Mouse (Mus musculus) heart, embryonic 11.5 days (tissue): ENCODE data around the gene Krba1. TPM values are rescaled to one million over a fixed set of nuclear protein-coding genes. Genes with fewer than 3 reads are reported as not detected.

Experiments
- ATAC-seq: fragments of 200-750 bp; cut with Nextera tagmentation; replicated peaks from 2 replicates; pipeline ENCODE4 v1.8.0; 2017; ENCODE audit warnings: moderate library complexity; ENCODE audit not compliant: insufficient number of reproducible peaks, low FRiP score, low TSS enrichment
- H3K27ac ChIP-seq: fragments of 300-500 bp; sonication (generic); 2 replicates; pipeline ENCODE4 v1.5.1; 2014; ENCODE audit warnings: mild to moderate bottlenecking, low read depth, low read length
- H3K27me3 ChIP-seq: fragments of 300-500 bp; sonication (generic); 2 replicates; pipeline ENCODE4 v1.6.1; 2014; ENCODE audit warnings: mild to moderate bottlenecking, low read length, mixed read lengths; ENCODE audit not compliant: control insufficient read depth, insufficient read depth
- H3K36me3 ChIP-seq: fragments of 300-500 bp; sonication (generic); 2 replicates; pipeline ENCODE4 v1.6.1; 2014; ENCODE audit warnings: mild to moderate bottlenecking, low read length, moderate library complexity, mixed read lengths; ENCODE audit not compliant: control insufficient read depth, insufficient read depth
- H3K4me1 ChIP-seq: fragments of 300-500 bp; sonication (generic); 2 replicates; pipeline ENCODE4 v1.6.1; 2014; ENCODE audit warnings: low read length; ENCODE audit not compliant: control insufficient read depth, insufficient read depth
- H3K4me2 ChIP-seq: fragments of 300-500 bp; sonication (generic); 2 replicates; pipeline ENCODE4 v1.6.1; 2014; ENCODE audit warnings: mild to moderate bottlenecking, moderate library complexity
- H3K4me3 ChIP-seq: fragments of 300-500 bp; sonication (generic); 2 replicates; pipeline ENCODE4 v1.5.1; 2014; ENCODE audit warnings: low read depth, low read length
- H3K9ac ChIP-seq: fragments of 300-500 bp; sonication (generic); 2 replicates; pipeline ENCODE4 v1.6.1; 2014; ENCODE audit warnings: mild to moderate bottlenecking, low read depth, low read length, moderate library complexity
- H3K9me3 ChIP-seq: fragments of 300-500 bp; sonication (generic); replicated peaks from 2 replicates; pipeline ENCODE4 v1.6.1; 2016; ENCODE audit warnings: low read length; ENCODE audit not compliant: control insufficient read depth
- WGBS: fragments of 180-500 bp; shearing (Covaris S2); extraction: QIAGEN DNeasy Blood & Tissue Kit; methylation state at CpG from one replicate; pipeline ENCODE4 v1.1.7; 2014; ENCODE audit not compliant: insufficient replicate concordance; 5-methylcytosine and 5-hydroxymethylcytosine counted together
- polyA plus RNA-seq: library from polyadenylated mRNA; unstranded; fragments of >200 nt; fragmentation: Nextera tagmentation; extraction: Ambion mirVana; gene quantifications from 2 replicates; pipeline ENCODE4 v1.2.1, GENCODE M21; 2014

Krba1 gene
- polyA plus RNA-seq, 1 experiment from 2014 or later: 14.7 TPM

DNA sequence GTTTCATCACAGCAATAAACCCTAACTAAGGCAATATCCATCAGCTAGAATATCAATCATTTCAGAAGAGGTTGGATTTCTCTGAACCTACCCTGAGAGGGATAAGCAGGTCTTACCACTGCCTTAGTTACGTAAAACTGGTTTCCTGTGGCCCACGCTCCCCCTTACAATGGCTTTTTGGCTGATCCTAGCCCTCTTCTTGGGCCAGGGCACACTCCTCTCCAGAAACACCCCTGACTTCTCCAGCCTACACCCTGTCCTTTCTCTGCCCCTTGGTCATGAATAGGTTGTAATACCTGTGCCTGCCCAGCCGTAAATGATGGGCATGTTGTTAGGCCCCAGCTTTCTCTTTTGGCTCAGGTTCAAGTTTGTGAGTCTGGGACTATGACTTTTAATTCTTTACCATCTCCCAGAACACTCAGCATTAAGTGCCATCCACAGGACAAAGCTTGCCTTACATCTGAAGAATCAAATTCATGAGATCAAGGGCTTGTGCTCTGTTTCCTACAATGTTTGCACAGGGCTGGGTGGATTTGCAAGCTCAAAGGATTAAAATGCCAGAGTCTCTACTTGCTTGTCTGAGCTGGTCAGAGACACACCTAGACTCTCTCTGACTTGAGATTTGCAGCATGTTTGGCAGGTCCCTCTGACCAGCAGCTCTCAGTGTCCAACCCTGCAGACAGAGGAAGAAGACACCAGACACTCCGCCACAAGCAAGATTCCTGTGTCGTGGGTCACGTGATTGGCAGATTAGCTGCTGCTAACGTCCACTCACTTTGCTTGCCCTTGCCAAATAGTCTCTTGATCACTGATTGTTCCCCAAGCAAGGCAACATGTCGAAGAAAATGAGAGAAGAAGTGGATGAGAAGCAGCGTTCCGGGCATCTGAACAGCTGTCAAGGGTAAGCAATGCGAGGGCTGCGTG is 37.8 kb downstream of the Krba1 start:
- Histone ChIP-seq H3K4me1 (peaks cover 14% of the 10 kb centered on the region), H3K9me3 (no peaks in the 10 kb centered on the region), H3K36me3 (peaks cover 4% of the 10 kb centered on the region), H3K27ac (no peak overlapping the region), H3K9ac (no peak overlapping the region), H3K27me3 (peaks cover 8% of the 10 kb centered on the region), H3K4me3 (no peak overlapping the region), H3K4me2 (no peak overlapping the region)
- no peak for ATAC-seq
- WGBS: 51% methylated on average over 12 of the region's 12 CpGs

GRCm38 (mm10) chr6:48434651-48435050 is 39.3 kb downstream of the Krba1 start:
- H3K4me3 ChIP-seq: no peak overlapping the region
- peaks cover 11% of the 10 kb centered on the region for H3K36me3 ChIP-seq
- peaks cover 23% of the 10 kb centered on the region for H3K27me3 ChIP-seq
- no peak overlapping the region for H3K27ac ChIP-seq
- no peak for ATAC-seq
- H3K9ac ChIP-seq: no peak overlapping the region
- WGBS: 56% methylated on average over 6 of the region's 6 CpGs
- peaks cover 26% of the 10 kb centered on the region for H3K4me1 ChIP-seq
- no peaks in the 10 kb centered on the region for H3K9me3 ChIP-seq
- H3K4me2 ChIP-seq: no peak overlapping the region

- no peak for ATAC-seq
- no peak overlapping the region for H3K27ac ChIP-seq
- WGBS: 38% methylated on average over 5 of the region's 5 CpGs
- peaks cover 28% of the 10 kb centered on the region for H3K4me1 ChIP-seq
- H3K4me3 ChIP-seq: no peak overlapping the region
- no peaks in the 10 kb centered on the region for H3K9me3 ChIP-seq
- H3K4me2 ChIP-seq: no peak overlapping the region
- peaks cover 11% of the 10 kb centered on the region for H3K36me3 ChIP-seq
- H3K9ac ChIP-seq: no peak overlapping the region
- peaks cover 25% of the 10 kb centered on the region for H3K27me3 ChIP-seq
Measured at GRCm38 (mm10) chr6:48435111-48435510, 39.7 kb downstream of the Krba1 start.

GRCm38 (mm10) chr6:48435706-48436349 is 40.4 kb downstream of the Krba1 start:
- peaks cover 32% of the 10 kb centered on the region for H3K4me1 ChIP-seq
- H3K27me3 ChIP-seq: peaks cover 26% of the 10 kb centered on the region
- H3K4me2 ChIP-seq: no peak overlapping the region
- H3K36me3 ChIP-seq: peaks cover 11% of the 10 kb centered on the region
- WGBS: 66% methylated on average over 5 of the region's 5 CpGs
- H3K9ac ChIP-seq: no peak overlapping the region
- no peaks in the 10 kb centered on the region for H3K9me3 ChIP-seq
- no peak overlapping the region for H3K27ac ChIP-seq
- ATAC-seq: no peak
- no peak overlapping the region for H3K4me3 ChIP-seq

- H3K27ac ChIP-seq: no peak overlapping the region
- H3K36me3 ChIP-seq: peaks cover 22% of the 10 kb centered on the region
- H3K9ac ChIP-seq: no peak overlapping the region
- peaks cover 32% of the 10 kb centered on the region for H3K4me1 ChIP-seq
- no peaks in the 10 kb centered on the region for H3K9me3 ChIP-seq
- 35% methylated on average over 35 of the region's 35 CpGs for WGBS
- ATAC-seq: no peak
- peak overlapping the region; percentile 34 for H3K4me3 ChIP-seq
- H3K27me3 ChIP-seq: peaks cover 26% of the 10 kb centered on the region
- peak overlapping the region; percentile 65 for H3K4me2 ChIP-seq
Measured at GRCm38 (mm10) chr6:48437679-48438376, 42.4 kb downstream of the Krba1 start.

DNA sequence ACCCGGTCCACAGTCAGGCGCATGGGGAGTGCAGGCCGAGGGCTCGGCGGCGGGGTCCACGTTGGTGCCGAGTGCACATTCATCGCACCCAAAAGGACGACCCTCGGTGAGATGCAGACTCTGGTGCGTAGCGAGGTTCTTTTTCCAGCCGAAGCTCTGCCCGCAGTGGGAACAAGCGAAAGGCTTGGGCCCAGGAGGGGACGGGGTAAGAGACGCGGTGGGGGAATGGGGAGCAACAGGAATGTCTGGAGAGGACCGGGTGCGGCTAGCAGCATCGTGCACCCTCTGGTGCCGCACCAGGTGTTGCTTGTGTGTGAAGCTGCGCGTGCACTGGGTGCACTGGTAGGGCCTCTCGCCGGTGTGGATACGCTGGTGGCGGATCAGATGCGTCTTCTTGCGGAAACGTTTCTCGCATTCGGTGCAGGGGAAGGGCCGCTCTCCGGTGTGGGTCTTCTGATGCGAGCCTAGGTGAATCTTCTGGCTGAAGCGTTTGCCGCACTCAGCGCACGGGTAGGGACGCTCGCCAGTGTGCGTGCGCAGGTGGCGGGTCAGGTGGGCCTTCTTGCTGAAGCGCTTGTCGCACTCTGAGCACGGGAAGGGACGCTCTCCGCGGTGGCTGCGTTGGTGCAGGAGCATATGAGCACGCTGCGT is 43.2 kb downstream of the Krba1 start:
- Histone ChIP-seq H3K4me2 (peak overlapping the region; percentile 65), H3K9ac (no peak overlapping the region), H3K27me3 (peaks cover 26% of the 10 kb centered on the region), H3K36me3 (peaks cover 22% of the 10 kb centered on the region), H3K9me3 (no peaks in the 10 kb centered on the region), H3K4me3 (peak overlapping the region; percentile 34), H3K4me1 (peaks cover 31% of the 10 kb centered on the region), H3K27ac (no peak overlapping the region)
- WGBS: 20% methylated on average over 55 of the region's 55 CpGs
- ATAC-seq: no peak

DNA sequence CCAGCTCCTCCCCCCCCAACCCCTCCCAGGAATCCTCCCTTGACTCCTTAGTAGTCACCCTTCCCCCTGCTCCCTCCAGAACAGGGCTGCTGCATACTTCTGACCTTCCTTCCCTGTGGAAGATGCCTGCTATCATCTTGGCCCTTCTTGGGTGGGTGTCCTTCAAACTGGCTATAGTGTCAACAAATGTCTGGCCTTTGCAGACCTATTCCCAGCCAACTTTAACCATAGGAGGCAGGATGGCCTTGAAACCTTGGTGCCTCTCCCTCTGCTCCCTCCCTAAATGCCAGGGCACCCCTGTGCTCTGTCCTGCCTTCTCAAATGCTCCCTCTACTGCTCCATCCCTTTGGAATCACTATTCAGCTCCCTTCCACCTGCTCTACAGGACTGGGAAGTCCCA is 44.3 kb downstream of the Krba1 start:
- H3K4me2 ChIP-seq: no peak overlapping the region
- H3K4me3 ChIP-seq: no peak overlapping the region
- peaks cover 31% of the 10 kb centered on the region for H3K4me1 ChIP-seq
- peaks cover 26% of the 10 kb centered on the region for H3K27me3 ChIP-seq
- ATAC-seq: no peak
- H3K36me3 ChIP-seq: peaks cover 22% of the 10 kb centered on the region
- H3K9ac ChIP-seq: no peak overlapping the region
- no peak overlapping the region for H3K27ac ChIP-seq
- no peaks in the 10 kb centered on the region for H3K9me3 ChIP-seq

- Histone ChIP-seq H3K36me3 (peaks cover 22% of the 10 kb centered on the region), H3K4me1 (peaks cover 31% of the 10 kb centered on the region), H3K9me3 (no peaks in the 10 kb centered on the region), H3K27ac (0 out of 2 replicates have a peak overlapping the region, but pooled peaks have one; percentile 18), H3K4me3 (no peak overlapping the region), H3K4me2 (no peak overlapping the region), H3K9ac (no peak overlapping the region), H3K27me3 (peaks cover 26% of the 10 kb centered on the region)
- no peak for ATAC-seq
- WGBS: 31% methylated on average over 14 of the region's 14 CpGs
Measured at GRCm38 (mm10) chr6:48440306-48441014, 45.1 kb downstream of the Krba1 start.
